Mouse (Mus musculus): ENCODE measurements at regions not wholly inside any gene's neighbourhood (a gene's known extent, or its start where the extent isn't known, plus 50 kb on each side); places are given as distances from the start of the nearest gene placed in this dataset.
A peak's percentile ranks its signal among the peaks of the same experiment; 100 is the strongest.

DNA sequence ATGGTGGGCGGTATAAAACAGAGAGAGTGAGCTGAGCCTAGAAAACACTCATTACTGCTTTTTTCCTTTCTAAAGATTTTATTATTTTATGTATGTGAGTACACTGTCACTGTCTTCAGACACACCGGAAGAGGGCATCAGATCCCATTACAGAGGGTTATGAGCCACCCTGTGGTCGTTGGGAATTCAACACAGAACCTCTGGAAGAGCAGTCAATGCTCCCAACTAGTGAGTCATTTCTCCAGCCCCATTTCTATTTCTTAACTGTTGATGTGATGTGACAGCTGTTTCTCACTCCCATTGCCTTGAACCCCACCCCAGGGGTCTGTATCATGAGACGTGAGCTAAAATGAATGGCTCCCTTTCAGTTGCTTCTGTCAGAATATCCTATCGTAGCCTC is 82.6 kb upstream of the Haao start:
- no peak for DNase-seq (ENCODE audit: low spot score in 2 of 2)

DNA sequence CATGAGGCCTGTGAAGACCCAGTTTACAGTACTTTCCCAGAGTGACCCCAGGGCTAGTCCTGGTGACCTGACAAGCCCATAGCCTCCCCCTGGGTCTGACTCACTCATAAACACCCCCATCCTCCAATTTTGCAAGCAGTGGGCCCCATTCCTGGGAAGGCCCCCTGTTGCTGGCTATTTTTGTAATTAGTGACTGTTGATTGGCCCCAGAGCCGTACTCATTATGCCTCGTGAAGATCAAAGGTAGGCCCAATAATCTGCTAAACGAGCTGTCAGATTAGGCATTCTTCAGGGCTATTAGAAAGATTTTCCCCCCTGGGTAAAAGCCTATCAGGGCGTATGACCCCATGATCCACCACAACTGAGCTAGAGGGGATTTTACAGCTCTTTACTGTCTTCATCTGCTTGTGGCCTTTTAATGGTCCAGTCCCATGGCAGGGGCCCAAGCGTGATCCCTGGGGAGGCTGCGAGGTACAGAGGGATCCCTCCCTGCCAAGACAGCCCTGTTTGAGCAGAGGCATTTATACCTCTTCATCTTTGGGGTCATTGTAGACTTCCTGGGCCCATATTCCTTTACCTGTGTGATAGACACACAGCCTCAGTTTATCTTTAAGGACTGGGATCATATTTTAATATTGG is 80.1 kb upstream of the Haao start:
- no peak for DNase-seq (ENCODE audit: low spot score in 2 of 2)

DNA sequence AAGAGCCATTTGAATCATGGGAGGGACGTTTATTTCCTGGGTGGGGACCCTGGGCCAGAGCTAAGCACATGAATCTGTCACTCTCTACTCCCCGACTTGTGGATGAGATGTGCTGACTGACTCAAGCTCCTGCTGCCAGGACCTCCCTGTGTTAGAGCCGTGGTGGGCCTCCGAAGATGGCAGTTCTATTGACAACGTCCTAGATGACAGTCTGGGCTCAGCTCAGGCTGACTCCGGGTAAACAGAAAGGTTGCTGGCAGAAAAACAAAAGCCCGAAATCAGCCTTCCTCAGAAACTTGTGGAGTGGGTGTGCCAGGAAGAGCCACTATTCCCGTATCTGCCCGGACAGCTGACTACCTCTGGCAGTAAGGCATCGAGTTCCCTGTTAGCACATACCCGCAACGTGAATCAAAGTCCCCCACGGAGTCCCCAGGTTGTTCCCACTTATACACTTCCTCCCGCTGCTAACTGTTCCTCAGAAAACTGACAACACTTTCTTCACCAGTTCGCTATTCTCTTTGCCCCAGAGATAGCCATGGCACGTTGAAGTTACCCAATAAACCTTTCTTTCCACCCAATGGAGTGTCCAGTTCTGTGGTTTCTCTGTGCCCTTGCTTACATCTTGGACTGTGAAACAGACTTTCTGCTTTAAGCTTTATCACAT is 76.6 kb upstream of the Haao start:
- DNase-seq (ENCODE audit: low spot score in 2 of 2), result no peak

DNA sequence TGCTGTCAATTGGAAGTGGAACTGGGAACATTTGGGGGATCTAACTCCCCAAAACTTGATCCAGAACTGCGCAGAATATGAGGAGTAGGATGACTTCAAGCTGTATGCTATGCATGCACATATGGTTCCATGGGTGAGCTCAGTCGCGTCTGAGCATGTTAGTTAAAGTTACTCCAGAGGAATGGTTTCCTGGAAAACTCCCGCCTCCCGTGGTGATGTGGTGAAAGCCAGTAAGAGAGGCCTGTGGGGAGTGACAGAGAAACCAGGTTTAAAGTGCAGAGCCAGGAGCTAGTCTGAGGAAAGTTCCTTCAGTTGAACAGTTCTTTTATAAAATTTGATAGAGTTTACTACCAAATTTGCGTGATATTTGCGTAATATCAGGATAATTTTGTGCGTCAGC is 73.1 kb upstream of the Haao start:
- DNase-seq (ENCODE audit: low spot score in 2 of 2), result no peak

DNA sequence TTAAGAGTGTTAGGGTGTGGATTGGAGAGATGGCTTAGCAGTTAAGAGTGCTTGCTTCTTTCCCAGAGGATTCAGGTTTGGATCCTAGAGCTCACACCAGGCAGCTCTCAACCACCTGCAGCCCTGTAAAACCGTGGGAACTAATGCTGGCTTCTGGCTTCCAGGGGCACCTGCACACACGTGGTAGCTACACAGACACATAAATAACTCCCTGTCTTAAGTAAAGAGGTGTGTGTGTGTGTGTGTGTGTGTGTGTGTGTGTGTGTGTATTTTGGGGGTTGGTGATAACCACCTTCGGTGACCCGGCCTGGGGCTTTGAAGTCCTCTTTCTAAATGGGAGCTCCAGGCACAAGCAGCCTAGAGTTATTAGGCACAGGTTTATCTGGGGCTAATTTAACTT is 72.5 kb upstream of the Haao start:
- DNase-seq (ENCODE audit: low spot score in 2 of 2), result no peak

DNA sequence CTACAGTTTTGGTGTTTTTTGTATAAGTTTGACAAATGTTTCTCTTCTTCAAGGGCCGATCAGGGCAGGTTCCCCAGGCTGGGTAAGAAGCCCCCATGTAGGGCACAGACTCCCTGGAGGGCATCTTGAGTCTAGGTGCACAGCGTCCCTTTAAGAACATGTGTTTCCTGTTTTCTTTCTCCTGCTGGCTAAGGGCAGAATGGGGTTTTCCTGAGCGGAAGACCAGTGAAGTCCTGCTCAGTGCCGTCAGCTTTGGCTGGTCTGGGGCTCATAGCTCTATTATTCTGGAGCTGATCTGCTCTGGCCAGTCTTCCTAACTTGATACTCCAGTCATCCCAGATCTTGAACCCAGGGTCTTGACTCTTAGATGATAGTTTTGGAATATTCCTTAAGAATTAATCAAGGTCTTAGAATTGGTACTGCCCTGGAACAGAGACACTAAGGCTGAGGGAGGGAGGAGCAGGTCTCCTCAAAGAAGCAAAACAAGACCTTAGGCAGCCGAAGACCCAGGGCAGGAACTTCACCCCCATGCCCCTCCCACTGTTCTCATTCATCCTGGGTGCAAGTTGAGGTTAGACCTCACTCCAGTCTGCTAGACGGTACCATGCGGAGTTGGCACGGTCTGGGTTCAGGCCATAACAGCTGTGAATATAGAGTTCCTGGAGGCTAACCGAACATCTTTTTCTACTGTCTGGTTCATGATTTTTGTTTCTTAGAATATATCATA is 70.8 kb upstream of the Haao start:
- DNase-seq (ENCODE audit: low spot score in 2 of 2), result peak; percentile 72 to 80

DNA sequence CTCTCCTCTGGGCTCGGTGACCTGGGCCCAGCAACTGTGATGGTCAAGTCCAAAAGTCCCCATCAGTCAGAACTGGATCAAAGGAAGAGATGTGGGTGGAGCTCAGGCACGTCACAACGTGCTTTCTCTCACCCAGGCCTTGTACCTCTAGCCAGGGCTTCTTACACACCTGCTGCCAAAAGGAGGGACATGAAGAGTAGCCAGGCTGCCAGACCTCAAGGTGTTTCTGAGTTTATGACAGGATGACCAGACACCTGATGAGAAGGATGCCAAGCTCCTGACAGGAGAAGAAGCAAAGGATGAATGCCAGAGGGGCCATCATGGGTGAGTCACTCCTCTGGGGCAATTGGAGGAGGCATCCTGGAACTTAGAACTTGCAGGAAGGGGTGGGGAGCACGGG is 70.0 kb upstream of the Haao start:
- no peak for DNase-seq (ENCODE audit: low spot score in 2 of 2)

DNA sequence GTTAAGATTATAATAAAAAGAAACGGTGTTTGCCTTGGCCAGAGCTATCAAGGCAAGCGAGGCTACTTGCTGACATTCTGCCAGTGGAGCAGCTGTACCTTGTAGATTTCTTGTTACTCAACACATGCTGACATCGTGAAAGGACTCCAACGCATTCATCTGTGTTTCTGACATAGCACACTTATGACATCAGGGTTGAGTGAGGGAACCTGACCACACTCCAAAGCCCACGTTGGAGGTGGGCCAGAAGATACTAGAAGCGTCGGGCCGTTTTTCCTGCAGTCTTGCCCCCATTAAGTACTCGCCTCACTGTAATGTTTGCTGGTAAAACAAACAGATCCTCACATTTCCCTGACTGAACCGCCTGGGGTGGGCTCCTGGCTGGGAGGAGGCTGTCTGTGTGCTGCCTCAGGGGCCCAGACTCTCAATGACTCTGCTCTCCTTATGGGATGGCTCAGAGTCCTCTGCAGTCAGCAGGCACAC is 69.0 kb upstream of the Haao start:
- peak; percentile 80 to 90 for DNase-seq (ENCODE audit: low spot score in 2 of 2)

DNA sequence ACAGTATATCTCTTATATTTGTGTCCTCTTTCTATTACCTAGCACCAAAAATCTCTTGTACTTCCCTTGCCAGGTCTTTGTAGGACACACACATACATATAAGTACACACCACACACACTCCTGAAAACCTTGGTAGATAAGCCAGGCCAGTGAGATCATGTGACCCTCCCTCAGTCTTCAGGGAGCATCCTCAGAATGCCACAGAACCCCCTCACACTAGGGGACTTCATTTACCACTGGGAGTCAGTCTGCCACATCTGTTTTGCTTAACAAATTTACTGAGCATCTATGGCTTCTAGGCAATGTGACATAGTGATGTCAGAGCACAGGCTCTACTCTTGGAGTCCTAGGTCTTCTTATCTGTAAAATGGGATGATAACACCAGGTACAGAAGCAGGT is 67.3 kb upstream of the Haao start:
- DNase-seq (ENCODE audit: low spot score in 2 of 2), result no peak

DNA sequence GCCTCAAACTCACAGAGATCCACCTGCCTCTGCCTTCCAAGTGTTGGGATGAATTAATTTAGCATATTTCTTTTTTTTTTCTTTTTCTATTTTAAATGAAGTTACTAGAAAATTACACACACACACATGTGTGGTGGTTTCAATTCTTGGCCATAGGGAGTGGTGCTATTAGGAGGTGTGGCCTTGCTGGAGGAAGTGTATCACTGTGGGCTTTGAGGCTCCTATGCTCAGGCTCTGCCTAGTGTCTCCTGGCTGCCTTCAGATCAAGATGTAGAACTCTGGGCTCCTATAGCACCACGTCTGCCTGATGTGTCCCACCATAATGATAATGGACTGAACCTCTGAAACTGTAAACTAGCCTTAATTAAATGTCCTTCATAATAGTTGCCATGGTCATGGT is 66.8 kb upstream of the Haao start:
- no peak for DNase-seq (ENCODE audit: low spot score in 2 of 2)

DNA sequence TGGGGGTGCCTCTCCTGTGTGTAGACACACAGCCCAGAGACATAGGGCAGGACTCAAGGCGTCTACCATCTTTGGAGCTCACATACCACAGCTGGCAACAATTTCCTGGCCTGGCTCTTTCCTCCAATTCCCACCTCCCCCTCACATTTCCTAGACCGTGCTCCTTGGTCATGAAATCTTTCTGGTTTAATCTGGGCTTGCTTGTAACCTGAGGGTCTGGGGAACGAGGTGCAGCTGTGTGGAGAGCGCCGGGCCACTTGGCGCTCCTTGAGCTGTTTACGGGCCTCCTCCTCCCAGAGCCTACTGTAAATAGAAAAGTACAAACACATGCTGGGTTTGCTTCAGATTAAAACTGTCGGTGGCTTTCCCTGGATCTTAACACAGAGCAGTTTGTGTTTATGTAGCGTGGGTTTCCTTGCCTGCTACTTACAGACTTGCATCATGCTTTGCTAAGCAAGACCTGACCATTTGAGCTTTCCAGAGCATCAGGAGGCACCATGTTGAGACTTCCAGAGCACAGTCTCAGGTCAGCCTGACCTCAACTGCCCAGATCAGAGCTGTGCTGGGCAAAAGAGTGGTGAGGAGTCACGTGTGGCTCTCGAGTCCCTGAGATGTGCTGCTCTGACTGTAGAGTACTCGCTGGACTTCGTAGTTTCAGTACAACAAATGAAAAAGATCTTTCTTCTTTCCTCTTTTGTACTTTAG is 66.1 kb upstream of the Haao start:
- no peak for DNase-seq (ENCODE audit: low spot score in 2 of 2)

DNA sequence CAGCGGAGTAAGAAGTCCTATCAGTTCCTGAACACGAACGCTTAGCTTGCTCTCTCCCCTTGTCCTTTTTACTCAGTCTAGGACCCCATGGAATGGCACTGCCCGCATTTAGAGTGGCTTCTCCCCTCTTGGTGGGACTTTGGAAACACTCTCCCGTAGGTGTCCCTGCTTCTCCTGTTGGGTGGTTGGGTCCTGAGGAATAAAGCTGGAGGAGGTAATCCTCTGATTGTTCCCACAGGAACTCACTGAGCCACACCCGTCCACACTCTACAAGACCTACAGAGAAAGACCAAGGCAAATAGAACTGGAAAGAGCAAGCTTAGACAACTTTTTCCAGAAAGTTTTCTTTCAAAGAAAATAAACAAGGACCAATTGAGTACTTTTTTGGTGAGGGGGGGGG is 64.7 kb upstream of the Haao start:
- DNase-seq (ENCODE audit: low spot score in 2 of 2), result no peak

DNA sequence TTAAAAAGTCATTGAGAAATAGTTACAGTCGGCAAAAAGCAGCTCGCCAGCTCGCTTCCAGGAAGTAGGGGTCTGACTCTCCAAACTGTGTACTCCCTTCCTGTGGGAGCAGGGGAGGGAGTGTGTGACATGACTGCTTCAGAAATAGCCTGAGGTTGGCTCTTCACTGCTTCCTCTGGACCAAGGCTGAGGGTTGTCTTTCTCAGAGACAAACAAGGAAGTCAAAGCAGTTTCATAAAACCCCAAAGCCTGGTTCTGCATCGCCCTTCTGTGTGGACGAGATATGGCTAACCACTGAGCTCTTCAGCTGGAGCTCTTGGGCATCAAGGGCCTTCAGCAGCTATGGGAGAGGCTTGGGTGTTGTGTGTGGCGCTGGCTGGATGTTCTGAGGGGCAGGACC is 61.0 kb upstream of the Haao start:
- peak; percentile 65 to 81 for DNase-seq (ENCODE audit: low spot score in 2 of 2)

DNA sequence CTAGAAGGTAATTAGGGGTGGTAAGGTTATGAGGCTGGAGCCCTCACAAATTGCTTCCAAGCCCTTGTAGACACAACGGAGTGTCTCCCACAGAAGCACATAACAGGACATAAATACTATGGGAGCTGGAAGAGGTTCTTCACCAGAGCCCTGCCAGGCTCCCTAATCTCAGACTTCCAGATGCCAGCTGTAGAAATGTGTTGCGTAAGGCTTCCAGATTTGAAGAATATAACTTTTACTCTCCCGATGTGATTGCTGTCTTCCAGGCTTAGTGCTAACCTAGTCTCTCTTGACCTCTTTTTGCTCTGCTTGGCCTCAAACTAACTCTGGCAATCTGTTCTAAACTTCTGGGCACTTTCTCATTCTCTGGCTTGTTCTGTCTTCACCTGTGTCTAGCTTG is 59.8 kb upstream of the Haao start:
- no peak for DNase-seq (ENCODE audit: low spot score in 2 of 2)

DNA sequence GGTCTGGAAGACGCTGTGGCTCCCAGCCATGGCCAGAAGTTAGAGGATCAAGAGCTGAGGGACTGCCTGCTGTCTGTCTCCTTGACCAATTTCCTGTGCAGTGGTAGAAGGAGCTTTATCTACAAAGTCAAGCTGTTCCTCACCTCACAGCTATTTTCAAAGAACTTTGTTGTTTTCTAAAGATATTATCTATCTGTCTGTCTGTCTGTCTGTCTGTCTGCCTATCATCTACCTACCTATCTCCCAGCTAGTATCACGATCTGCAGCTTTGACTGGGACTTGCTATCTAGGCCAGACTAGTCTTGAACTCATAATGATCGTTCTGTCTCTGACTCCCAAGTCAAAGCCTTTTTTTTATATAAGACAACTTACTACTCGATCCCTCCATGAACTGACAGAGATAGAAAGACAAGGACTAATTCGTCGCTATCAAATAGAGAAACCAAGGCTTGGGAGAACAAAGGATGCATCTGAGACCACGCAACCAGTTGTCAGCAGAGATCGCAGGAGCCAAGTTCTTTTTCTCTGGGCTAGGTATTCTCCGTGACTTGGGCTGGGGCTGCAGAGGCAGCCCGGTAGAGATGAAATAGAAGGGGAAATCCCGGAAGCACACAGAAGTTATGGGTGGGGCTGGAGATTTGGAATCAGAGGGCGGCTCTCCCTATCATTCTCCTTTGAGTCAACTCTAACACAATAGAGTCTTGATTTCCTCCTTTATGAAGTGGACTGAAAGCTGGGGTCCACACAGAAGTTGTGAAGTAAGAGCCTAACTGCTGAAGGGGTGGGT is 59.2 kb upstream of the Haao start:
- DNase-seq (ENCODE audit: low spot score in 2 of 2), result no peak

DNA sequence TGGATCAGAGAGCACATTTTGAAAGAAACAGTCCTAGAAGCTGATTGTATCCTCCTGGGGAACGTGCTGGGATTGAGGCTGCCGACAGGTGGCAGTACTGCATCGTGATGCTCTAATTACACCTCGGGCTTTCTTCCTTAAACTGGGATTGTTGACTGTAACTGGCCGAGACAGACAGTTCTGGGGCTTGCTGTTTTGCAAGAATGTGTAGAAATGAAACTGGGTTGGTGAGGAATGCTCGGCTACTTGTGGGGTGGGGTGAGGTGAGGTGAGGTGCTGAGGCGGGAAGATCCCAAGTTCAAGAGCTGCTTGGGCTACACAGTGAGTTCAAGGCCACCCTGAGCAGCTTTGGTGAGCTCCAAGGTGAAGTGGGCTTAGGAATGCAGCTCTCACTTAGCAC is 55.7 kb upstream of the Haao start:
- peak; percentile 77 to 83 for DNase-seq (ENCODE audit: low spot score in 2 of 2)

DNA sequence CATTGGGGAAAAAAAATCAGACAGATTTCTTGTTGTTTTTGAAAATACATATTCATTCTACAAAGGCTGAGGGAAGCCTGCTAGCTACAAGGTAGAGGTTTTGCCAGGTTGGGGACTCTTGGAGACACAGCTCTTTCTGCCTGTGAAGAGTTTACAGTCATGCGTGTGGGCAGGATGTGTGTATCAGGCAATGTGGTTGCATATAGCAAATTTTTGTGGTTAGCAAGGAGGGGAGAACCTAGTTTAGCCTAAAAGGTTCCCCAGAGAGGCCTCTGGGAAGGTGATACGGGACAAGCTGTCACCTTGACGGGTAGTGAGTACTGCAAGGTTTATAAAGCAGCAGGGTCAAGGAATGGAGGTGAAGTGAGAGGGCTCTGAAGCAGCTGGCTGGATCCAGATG is 54.8 kb upstream of the Haao start:
- DNase-seq (ENCODE audit: low spot score in 2 of 2), result no peak

DNA sequence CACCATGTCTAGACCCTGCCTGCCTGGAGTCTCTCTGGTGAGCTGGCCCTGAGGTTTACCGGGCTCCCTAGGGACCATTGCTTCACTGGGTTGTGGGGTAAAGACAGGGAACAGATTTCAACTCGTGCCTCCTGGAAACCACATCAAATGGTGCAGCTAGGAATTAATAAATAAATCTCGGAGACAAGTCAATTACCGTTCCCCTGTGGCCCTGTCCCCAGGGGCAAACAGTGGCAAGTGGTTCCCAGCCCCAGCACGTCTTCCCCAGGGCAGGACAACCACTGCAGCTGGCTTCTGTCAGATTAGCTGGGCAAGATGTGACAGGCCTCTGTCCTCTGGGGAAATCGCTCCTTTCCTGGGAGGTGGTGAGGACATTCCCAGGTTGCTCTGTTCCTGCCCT is 54.3 kb upstream of the Haao start:
- no peak for DNase-seq (ENCODE audit: low spot score in 2 of 2)

DNA sequence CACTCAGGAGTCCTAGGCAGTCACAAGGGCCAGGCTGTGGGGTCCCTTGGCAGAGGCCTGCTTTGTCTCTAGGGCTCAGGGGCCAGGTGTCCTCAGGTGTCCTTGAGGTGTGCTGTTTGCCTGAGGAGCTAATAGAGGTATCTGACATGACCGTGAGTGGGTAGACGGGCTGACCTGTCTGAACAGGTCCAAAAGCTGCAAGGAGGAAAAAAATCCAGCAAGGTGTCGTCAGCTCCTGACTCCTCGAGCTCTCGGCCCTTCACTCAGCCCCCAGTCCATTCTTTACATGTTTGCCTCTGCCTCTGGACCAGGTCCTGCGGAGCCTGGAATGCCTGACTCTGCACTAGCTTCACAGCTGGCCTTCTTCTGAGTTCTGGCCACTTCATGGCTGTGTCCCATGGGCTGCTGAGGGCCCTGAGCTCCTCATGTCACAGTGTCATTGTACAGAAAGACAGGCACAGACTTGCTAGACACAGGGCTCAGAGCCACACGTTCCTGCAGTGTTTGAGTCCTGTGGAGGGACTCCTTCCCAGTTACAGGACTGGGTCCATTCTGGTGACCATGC is 51.9 kb upstream of the Haao start:
- no peak for DNase-seq (ENCODE audit: low spot score in 2 of 2)

DNA sequence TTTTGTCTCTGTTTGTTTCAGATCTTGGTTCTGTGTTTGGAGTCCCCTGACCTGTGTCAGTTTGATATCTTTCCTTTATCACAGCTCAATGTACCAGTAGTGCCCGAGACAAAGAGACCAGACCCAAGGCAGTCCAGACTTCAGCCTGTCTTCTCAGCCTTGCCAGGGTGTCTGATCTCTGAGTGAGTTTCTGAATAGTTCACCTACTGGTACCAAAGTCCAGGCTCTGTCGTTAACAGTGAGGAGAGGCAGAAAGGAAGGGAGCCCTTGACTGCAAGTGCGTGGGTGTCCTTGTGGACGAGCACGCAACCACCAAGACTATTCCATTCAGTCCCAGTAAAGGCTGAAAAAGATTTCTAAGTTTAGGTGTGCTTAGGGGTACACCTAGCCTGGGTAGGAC is 50.8 kb upstream of the Haao start:
- DNase-seq (ENCODE audit: low spot score in 2 of 2), result no peak

Measured in heart, adult 9 months (tissue).